Mouse (Mus musculus) ovary, postnatal 36 days (tissue): ENCODE results near the gene Gpld1.
A peak's percentile ranks its signal among the peaks of the same experiment; 100 is the strongest.

Experiments used
- DNase-seq: peaks from one replicate; pipeline ENCODE4 v3.0.0; 2022; ENCODE audit warnings: low spot score, mixed read lengths

The Gpld1 gene

DNA sequence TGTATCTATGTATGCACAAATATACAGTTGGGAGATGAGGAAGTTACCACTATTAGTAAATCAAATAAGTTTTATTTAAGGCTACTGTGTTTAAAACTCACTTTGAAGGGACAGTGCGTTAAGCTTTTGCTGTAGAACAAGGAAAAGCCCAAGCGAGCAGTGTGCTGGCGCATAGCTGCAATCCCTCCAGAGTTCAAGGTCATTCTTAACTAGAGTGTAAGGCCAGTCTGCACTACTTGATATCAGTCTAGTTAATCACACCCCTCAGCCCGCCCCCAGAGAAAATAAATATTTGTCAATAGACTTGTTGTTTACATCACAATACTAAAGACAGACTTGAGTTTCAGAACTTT, 77.6 kb downstream of the Gpld1 start:
- no peak for DNase-seq

DNA sequence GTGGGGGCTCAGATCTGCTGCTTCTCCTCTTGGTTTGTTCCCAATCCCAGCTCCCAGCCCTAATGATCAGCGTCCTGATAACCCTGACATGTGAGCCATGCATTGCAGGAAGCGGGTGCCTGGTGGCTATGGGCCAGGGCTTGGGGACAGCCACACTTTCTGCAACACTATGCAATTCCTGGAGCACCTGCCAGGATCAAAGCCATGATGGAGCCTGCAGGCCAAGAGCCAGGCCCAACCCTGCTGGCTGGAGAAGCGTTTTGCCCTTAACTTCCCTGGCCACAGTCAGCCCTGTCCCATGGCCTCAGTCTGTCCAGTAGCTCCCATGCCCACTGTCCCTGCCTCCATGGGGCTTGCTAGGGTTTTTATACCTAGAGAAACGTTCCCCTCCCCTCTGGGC, 79.4 kb downstream of the Gpld1 start:
- no peak for DNase-seq

DNA sequence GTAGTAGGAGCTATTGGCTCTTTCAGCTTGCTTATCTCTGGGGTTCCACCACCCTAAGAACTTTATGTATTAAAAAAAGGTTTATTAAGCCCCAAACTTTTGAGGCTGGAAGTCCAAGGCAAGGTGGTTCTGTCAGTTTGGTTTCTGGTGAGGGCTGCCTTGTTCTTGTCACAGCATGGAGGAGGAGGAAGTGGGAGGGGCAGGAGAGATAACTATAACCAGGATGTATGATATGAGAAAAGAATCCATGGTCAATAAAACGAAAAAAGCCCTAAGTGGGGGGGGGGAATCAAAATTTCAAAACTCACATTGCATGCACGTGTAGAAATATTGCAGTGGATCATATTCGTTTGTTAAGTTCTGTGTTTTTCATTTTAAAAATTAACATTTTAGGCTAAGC, 80.2 kb downstream of the Gpld1 start:
- no peak for DNase-seq

DNA sequence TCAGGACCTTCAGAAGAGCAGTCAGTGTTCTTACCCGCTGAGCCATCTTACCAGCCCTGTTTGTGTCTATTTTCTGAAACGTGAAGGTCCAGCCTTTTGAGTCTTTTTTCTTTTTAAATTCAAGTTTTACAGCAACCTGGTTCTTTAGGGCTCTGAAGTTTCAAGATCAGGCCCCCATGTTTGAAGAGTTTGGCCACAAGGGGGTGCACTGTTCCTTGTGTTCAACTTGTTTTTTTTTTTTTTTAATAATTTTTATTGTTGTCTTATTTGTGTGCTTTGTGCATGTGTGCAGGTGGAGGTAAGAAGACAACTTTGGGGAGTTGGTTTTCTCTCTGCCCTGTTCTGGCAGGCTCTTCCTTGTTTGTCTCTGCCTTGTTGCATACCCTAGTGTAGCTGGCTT, 81.7 kb downstream of the Gpld1 start:
- DNase-seq, result peak; percentile 16

DNA sequence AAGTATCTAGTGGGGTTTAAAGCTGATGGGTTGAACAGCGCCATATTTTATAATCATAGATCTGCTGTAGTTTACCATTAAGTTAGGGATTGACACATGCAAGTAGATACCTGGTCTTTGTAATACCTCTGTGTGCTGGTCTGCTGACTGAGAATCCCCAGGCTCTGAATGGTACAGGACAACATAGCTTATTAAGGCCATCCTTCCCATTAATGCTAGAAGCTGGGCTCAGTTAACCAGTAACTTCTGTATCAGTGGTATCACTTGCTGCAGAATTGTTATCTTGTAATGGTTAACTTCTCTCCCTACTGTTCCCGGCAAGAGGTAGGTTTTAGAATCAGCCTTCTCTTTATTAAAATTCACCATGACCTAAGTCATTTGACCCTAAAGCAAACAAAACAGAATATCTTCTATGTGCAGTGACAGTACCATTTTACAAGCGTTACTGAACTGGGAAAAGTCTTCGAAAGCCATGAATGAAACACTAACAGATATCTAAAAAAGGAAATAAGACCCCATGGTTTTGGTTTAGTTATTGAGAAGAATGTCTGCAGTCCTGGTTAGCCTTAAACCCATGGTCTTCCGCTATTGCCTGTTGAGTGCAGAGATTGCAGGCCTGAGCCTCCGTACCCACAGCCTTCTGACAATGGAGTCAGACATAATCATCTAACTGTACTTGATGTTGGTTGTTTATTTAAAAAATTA, 83.6 kb downstream of the Gpld1 start:
- DNase-seq, result no peak

DNA sequence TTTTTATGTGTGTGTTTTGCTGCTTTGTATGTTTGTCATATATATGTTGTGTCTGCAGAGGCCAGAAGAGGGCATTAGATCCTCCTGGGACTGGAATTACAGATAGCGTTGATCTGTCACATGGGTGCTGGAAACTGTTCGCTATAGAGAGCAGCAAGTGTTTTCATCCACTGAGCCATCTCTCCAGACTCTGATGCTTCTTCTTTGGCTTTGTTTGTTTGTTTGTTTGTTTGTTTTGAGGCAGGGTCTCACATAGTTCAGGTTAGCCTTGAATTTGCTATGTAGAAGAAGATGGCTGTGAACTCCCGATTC, 84.1 kb downstream of the Gpld1 start:
- no peak for DNase-seq

DNA sequence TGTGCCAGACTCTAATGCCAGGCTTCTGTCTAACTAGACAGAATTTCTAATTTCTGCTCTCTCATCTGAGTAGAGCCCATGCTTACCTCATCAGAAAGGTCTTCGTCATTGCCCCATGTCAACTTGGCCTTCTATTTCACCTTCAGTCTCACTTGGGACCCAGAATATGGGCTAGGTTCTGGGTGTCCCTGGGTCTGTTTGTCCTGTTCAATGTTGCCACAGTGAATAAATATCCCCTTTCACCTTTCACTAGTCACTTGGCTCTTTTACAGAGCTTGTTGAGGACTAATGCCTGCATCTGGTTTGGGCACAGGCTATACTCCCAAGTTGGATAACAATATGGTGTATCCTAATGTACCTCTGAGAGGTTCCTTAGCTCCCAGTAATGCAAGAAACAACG, 96.5 kb downstream of the Gpld1 start:
- DNase-seq, result no peak
